Mouse (Mus musculus): ENCODE results near the gene Olfr1329. TPM values are rescaled to one million over a fixed set of nuclear protein-coding genes. Genes with fewer than 3 reads are reported as not detected.
"Not testable (repeated sequence)": the region's sequence is repeated elsewhere in the genome, so short reads cannot be mapped to it uniquely, and the experiment has no call there.

The Olfr1329 gene
- not detected in 2 replicates for polyA plus RNA-seq (2012; rRNA removed)

- not testable (repeated sequence) for H3K27ac ChIP-seq (ENCODE audit: insufficient read depth, low read length); H3K4me1 ChIP-seq (ENCODE audit: control insufficient read depth, insufficient read depth, insufficient read length); DNase-seq (ENCODE audit: low read depth in 1 of 2, low spot score in 2 of 2); H3K36me3 ChIP-seq (ENCODE audit: control insufficient read depth, insufficient read depth, low read length); H3K4me3 ChIP-seq (ENCODE audit: extremely low read depth, insufficient read depth, insufficient read length); H3K27me3 ChIP-seq (ENCODE audit: control insufficient read depth, insufficient read depth, low read length)
- WGBS: 50% methylated on average over 2 of the region's 2 CpGs
Measured at GRCm38 (mm10) chr4:118917365-118917764, at the start of gene Olfr1329. TSS of gene Olfr1329 (minus strand) at chr4:118917465.

GRCm38 (mm10) chr4:118961141-118961628 lies 43.9 kb upstream of the Olfr1329 start, which contains the start of gene Lao1:
TSS of gene Lao1 (plus strand) at chr4:118961578.
- Histone ChIP-seq H3K36me3 (ENCODE audit: control insufficient read depth, insufficient read depth, low read length) (no peaks in the 10 kb centered on the region), H3K27me3 (ENCODE audit: control insufficient read depth, insufficient read depth, low read length) (no peaks in the 10 kb centered on the region), H3K4me1 (ENCODE audit: control insufficient read depth, insufficient read depth, insufficient read length) (no peaks in the 10 kb centered on the region), H3K27ac (ENCODE audit: insufficient read depth, low read length) (no peak within 1 kb of the TSS), H3K4me3 (ENCODE audit: extremely low read depth, insufficient read depth, insufficient read length) (no peak within 1 kb of the TSS)
- no peak for TF ChIP-seq CTCF (IDR thresholded peaks at IDR 0.05; ENCODE audit: extremely low read depth, insufficient read depth, insufficient read length, insufficient replicate concordance)
- TF ChIP-seq POLR2A (IDR thresholded peaks at IDR 0.05; ENCODE audit: low read depth, low read length): no peak
- 71% methylated on average over 2 of the region's 2 CpGs for WGBS
- DNase-seq (ENCODE audit: low read depth in 1 of 2, low spot score in 2 of 2): no peak

- TF ChIP-seq CTCF (IDR thresholded peaks at IDR 0.05; ENCODE audit: extremely low read depth, insufficient read depth, insufficient read length, insufficient replicate concordance) (no peak), POLR2A (IDR thresholded peaks at IDR 0.05; ENCODE audit: low read depth, low read length) (no peak)
Measured at GRCm38 (mm10) chr4:118958812-118959211, 41.5 kb upstream of the Olfr1329 start.

GRCm38 (mm10) chr4:118938512-118938911 lies 21.2 kb upstream of the Olfr1329 start, which contains the start of gene Olfr1328:
TSS of gene Olfr1328 (minus strand) at chr4:118938612.
- WGBS: 68% methylated on average over 2 of the region's 2 CpGs
- DNase-seq (ENCODE audit: low read depth in 1 of 2, low spot score in 2 of 2): no peak
- no peaks in the 10 kb centered on the region for H3K36me3 ChIP-seq (ENCODE audit: control insufficient read depth, insufficient read depth, low read length)
- H3K4me1 ChIP-seq (ENCODE audit: control insufficient read depth, insufficient read depth, insufficient read length): no peaks in the 10 kb centered on the region
- TF ChIP-seq POLR2A (IDR thresholded peaks at IDR 0.05; ENCODE audit: low read depth, low read length) (no peak), CTCF (IDR thresholded peaks at IDR 0.05; ENCODE audit: extremely low read depth, insufficient read depth, insufficient read length, insufficient replicate concordance) (no peak)
- no peak within 1 kb of the TSS for H3K4me3 ChIP-seq (ENCODE audit: extremely low read depth, insufficient read depth, insufficient read length)
- no peaks in the 10 kb centered on the region for H3K27me3 ChIP-seq (ENCODE audit: control insufficient read depth, insufficient read depth, low read length)
- H3K27ac ChIP-seq (ENCODE audit: insufficient read depth, low read length): no peak within 1 kb of the TSS

More at GRCm38 (mm10) chr4:118958812-118959211, 41.5 kb upstream of the Olfr1329 start:
- H3K4me3 ChIP-seq (ENCODE audit: extremely low read depth, insufficient read depth, insufficient read length): no peak overlapping the region
- DNase-seq (ENCODE audit: low read depth in 1 of 2, low spot score in 2 of 2): no peak
- 86% methylated on average over 7 of the region's 7 CpGs for WGBS
- no peak overlapping the region for H3K27ac ChIP-seq (ENCODE audit: insufficient read depth, low read length)
- H3K4me1 ChIP-seq (ENCODE audit: control insufficient read depth, insufficient read depth, insufficient read length): no peaks in the 10 kb centered on the region
- H3K36me3 ChIP-seq (ENCODE audit: control insufficient read depth, insufficient read depth, low read length): no peaks in the 10 kb centered on the region
- H3K27me3 ChIP-seq (ENCODE audit: control insufficient read depth, insufficient read depth, low read length): no peaks in the 10 kb centered on the region

GRCm38 (mm10) chr4:118931326-118931725 lies 14.1 kb upstream of the Olfr1329 start:
- H3K4me3 ChIP-seq (ENCODE audit: extremely low read depth, insufficient read depth, insufficient read length); H3K36me3 ChIP-seq (ENCODE audit: control insufficient read depth, insufficient read depth, low read length); H3K27me3 ChIP-seq (ENCODE audit: control insufficient read depth, insufficient read depth, low read length); DNase-seq (ENCODE audit: low read depth in 1 of 2, low spot score in 2 of 2); H3K27ac ChIP-seq (ENCODE audit: insufficient read depth, low read length); H3K4me1 ChIP-seq (ENCODE audit: control insufficient read depth, insufficient read depth, insufficient read length): not testable (repeated sequence)
- WGBS: 90% methylated on average over 3 of the region's 3 CpGs

- no peak for TF ChIP-seq POLR2A (IDR thresholded peaks at IDR 0.05; ENCODE audit: low read depth, low read length)
- no peak for TF ChIP-seq CTCF (IDR thresholded peaks at IDR 0.05; ENCODE audit: extremely low read depth, insufficient read depth, insufficient read length, insufficient replicate concordance)
- whole genome bisulfite sequencing: 72% methylated on average over 2 of the region's 2 CpGs
- no peaks in the 10 kb centered on the region for H3K36me3 ChIP-seq (ENCODE audit: control insufficient read depth, insufficient read depth, low read length)
- no peak overlapping the region for H3K4me3 ChIP-seq (ENCODE audit: extremely low read depth, insufficient read depth, insufficient read length)
- no peaks in the 10 kb centered on the region for H3K4me1 ChIP-seq (ENCODE audit: control insufficient read depth, insufficient read depth, insufficient read length)
- DNase-seq (ENCODE audit: low read depth in 1 of 2, low spot score in 2 of 2): no peak
- no peaks in the 10 kb centered on the region for H3K27me3 ChIP-seq (ENCODE audit: control insufficient read depth, insufficient read depth, low read length)
- H3K27ac ChIP-seq (ENCODE audit: insufficient read depth, low read length): no peak overlapping the region
Measured at GRCm38 (mm10) chr4:118901981-118902380, 15.3 kb downstream of the Olfr1329 start.

GRCm38 (mm10) chr4:118888297-118888696 lies 29.0 kb downstream of the Olfr1329 start, which contains the start of gene Olfr1330:
TSS of gene Olfr1330 (plus strand) at chr4:118888597.
- Histone ChIP-seq H3K27ac (ENCODE audit: insufficient read depth, low read length) (no peak within 1 kb of the TSS), H3K4me3 (ENCODE audit: extremely low read depth, insufficient read depth, insufficient read length) (no peak within 1 kb of the TSS), H3K27me3 (ENCODE audit: control insufficient read depth, insufficient read depth, low read length) (no peaks in the 10 kb centered on the region), H3K4me1 (ENCODE audit: control insufficient read depth, insufficient read depth, insufficient read length) (no peaks in the 10 kb centered on the region), H3K36me3 (ENCODE audit: control insufficient read depth, insufficient read depth, low read length) (no peaks in the 10 kb centered on the region)
- 82% methylated on average over 1 of the region's 1 CpGs for WGBS
- TF ChIP-seq POLR2A (IDR thresholded peaks at IDR 0.05; ENCODE audit: low read depth, low read length): no peak
- TF ChIP-seq CTCF (IDR thresholded peaks at IDR 0.05; ENCODE audit: extremely low read depth, insufficient read depth, insufficient read length, insufficient replicate concordance): no peak
- no peak for DNase-seq (ENCODE audit: low read depth in 1 of 2, low spot score in 2 of 2)
